Mouse (Mus musculus) limb, embryonic 13.5 days (tissue): ENCODE measurements around the gene Kcnd1. TPM values are rescaled to one million over a fixed set of nuclear protein-coding genes. Genes with fewer than 3 reads are reported as not detected.

ENCODE experiments used
- ATAC-seq: fragments of 200-750 bp; cut with Nextera tagmentation; 2 replicates; pipeline ENCODE4 v1.8.0; 2017; ENCODE audit warnings: low read depth, moderate number of reproducible peaks, moderate TSS enrichment; ENCODE audit not compliant: low FRiP score
- H3K27ac ChIP-seq: fragments of 300-500 bp; sonication (generic); 2 replicates; pipeline ENCODE4 v1.5.1; 2015; ENCODE audit warnings: inconsistent platforms, mild to moderate bottlenecking, moderate library complexity
- H3K27me3 ChIP-seq: fragments of 300-500 bp; sonication (generic); 2 replicates; pipeline ENCODE4 v1.6.1; 2015; ENCODE audit warnings: mild to moderate bottlenecking, inconsistent platforms
- H3K36me3 ChIP-seq: fragments of 300-500 bp; sonication (generic); 2 replicates; pipeline ENCODE4 v1.6.1; 2015; ENCODE audit warnings: inconsistent platforms, mild to moderate bottlenecking, moderate library complexity
- H3K4me1 ChIP-seq: fragments of 300-500 bp; sonication (generic); 2 replicates; pipeline ENCODE4 v1.6.1; 2015; ENCODE audit warnings: inconsistent platforms
- H3K4me2 ChIP-seq: fragments of 300-500 bp; sonication (generic); replicated peaks from 2 replicates; pipeline ENCODE4 v1.6.1; 2015; ENCODE audit warnings: inconsistent platforms, mild to moderate bottlenecking, moderate library complexity
- H3K4me3 ChIP-seq: fragments of 300-500 bp; sonication (generic); 2 replicates; pipeline ENCODE4 v1.5.1; 2015; ENCODE audit warnings: moderate library complexity, mild to moderate bottlenecking, inconsistent platforms
- H3K9ac ChIP-seq: fragments of 300-500 bp; sonication (generic); 2 replicates; pipeline ENCODE4 v1.6.1; 2015; ENCODE audit warnings: mild to moderate bottlenecking, inconsistent platforms
- H3K9me3 ChIP-seq: fragments of 300-500 bp; sonication (generic); 2 replicates; pipeline ENCODE4 v1.6.1; 2016; ENCODE audit warnings: inconsistent platforms
- WGBS: fragments of 180-500 bp; shearing (Covaris S2); methylation state at CpG from one replicate; pipeline ENCODE4 v1.1.7; 2015; 5-methylcytosine and 5-hydroxymethylcytosine counted together
- polyA plus RNA-seq: library from polyadenylated mRNA; unstranded; fragments of >200 nt; fragmentation: Nextera tagmentation; extraction: Ambion mirVana; gene quantifications from 2 replicates; pipeline ENCODE4 v1.2.1, GENCODE M21; 2015

Kcnd1 gene
- 0.94 and 1.7 TPM in 2 replicates for polyA plus RNA-seq

DNA sequence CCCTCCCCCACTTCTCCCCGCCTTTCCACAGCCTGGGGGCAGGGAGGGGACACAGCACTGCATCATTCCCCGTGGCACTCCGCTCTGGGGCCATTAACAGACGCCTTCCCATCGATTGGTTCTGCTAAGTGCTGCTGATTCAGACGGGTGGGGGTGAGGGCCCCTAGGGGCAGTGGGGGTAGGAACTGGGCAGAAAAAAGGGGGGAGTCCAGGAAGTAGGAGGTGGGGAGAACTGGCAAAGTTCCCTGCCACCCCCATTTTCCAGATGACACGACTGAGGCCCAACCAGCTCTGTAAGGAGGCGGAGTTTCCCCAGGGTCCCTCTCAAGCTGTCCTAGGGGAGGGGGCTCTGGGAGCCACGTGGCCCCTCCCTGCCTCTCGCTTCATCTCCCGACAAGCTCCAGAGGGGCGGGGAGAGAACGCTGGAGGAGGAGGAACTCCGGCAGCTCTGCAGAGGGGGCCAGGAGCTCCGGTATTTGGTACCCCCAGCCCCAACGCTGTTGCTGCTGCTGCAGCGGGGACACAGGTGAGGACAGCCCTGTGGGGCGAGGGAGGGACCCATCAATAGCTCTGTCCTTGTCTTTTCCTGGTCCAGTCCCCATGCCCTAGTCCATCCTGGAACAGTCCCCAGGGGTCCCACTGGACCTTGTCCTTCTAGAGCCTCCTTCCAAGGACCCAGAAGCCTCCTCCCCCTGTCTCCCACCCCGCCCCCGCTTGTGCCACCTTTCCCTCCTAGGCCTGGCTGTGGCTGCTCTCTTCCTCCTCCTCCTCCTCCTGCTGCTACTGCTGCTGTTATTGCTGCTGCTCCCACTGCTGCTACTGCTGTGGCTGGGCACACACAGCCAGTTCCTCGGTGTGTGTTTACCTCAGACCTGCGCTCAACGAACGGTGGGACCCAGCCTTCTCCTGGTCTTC is at the start of gene Kcnd1:
Gene Kcnd1, plus strand, starts transcription at position 425 of the 915 bp plus-strand sequence.
- Histone ChIP-seq H3K9ac (peak within 1 kb of the TSS; percentile 56), H3K9me3 (no peaks in the 10 kb centered on the region), H3K36me3 (peaks cover 13% of the 10 kb centered on the region; the same call in 1 of the 2 replicates), H3K27ac (no peak within 1 kb of the TSS), H3K4me1 (peaks cover 6% of the 10 kb centered on the region; the same call in 1 of the 2 replicates), H3K27me3 (no peaks in the 10 kb centered on the region), H3K4me3 (peak within 1 kb of the TSS; percentile 47), H3K4me2 (peak within 1 kb of the TSS; percentile 68)
- 15% methylated on average over 23 of the region's 24 CpGs for WGBS
- peak; percentile 69 for ATAC-seq

DNA sequence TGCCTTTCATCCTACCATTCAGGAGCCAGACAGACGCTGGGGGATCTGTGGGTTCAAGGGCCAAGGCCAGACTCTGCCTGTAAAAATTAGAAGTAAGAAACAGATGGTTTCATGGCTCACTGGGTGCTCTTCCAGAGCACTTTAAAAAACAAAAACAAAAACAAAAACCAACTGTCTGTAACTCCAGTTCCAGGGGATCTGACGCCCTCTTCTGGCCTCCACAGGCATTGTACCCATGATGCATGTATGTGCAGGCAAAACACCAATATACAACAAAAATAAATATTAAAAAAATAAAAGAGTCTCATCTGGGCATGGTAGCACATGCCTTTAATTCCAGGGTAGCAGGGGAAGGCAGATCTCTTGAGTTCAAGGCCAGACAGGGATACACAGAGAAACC is 49.3 kb upstream of the Kcnd1 start:
- H3K4me2 ChIP-seq = no peak overlapping the region
- 48% methylated on average over 2 of the region's 2 CpGs for WGBS
- H3K4me3 ChIP-seq = no peak overlapping the region
- no peak for ATAC-seq
- H3K27ac ChIP-seq = no peak overlapping the region
- no peak overlapping the region for H3K9ac ChIP-seq
- no peaks in the 10 kb centered on the region for H3K4me1 ChIP-seq
- H3K36me3 ChIP-seq = peaks cover 57% of the 10 kb centered on the region
- no peaks in the 10 kb centered on the region for H3K27me3 ChIP-seq
- no peaks in the 10 kb centered on the region for H3K9me3 ChIP-seq

DNA sequence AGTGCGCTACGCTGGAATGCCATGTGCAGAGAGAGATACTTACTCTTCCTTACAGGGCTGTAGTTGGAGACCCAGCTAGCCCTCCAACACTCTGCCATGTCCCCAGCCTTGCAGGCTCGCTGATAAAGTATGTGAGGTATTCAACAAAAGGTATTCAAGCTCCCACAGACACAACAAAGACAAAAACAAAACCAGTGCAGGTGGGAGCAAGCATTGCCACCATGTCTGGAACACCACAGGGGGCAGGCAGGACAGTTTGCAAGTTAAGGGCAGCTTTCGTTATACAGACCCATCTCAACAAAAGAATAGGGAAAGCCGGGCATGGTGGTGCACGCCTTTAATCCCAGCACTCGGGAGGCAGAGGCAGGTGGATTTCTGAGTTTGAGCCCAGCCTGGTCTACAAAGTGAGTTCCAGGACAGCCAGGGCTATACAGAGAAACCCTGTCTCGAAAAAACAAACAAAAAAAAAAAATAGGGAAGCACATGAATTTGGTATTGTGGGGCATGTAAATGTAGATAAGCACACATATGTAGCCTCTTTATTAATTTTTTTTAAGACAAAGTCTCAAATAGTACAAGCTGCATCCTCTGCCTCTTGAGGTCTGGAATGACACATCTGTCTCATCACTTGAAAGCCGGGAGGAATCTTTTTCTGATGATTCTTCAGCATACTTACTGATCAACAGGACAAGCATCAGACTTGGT is 46.4 kb upstream of the Kcnd1 start:
- Histone ChIP-seq H3K4me1 (no peaks in the 10 kb centered on the region), H3K36me3 (peaks cover 29% of the 10 kb centered on the region), H3K27ac (no peak overlapping the region), H3K9me3 (no peaks in the 10 kb centered on the region), H3K4me2 (no peak overlapping the region), H3K9ac (no peak overlapping the region), H3K27me3 (no peaks in the 10 kb centered on the region), H3K4me3 (no peak overlapping the region)
- ATAC-seq = no peak
- WGBS = 78% methylated on average over 9 of the region's 9 CpGs

DNA sequence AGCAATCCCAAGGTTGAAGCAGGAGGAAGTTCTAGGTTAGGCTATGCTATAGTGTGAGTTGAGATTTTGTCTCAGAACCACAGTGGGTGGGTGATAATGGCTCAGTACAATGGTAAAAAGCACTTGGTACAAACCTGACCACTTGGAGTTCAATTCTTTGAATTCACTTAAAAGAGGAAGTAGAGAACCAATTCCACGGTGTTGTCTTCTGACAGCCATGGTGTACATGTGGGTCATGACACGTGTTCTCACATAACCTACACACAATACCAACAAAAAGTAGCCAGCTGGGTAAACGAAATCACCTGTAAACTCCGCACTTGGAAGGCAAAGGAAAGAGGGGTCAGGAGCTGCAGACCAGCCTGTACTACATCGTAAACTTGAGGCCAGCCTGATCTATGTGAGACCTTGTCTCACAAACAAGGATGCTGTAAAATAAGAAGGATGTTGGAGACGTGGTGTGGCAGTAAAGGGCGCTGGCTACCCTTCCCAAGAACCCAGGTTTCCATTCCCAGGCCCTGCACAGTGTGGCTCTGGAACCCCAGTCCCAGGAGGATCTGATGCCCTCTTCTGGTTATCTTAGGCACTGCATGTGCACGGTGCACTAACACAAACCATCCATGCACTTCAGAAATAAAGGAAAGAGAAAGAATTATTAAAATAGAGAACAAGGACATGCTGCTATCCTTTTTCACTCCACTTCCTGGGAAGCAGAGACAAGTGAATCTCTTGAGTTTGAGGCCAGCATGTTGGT is 45.6 kb upstream of the Kcnd1 start:
- H3K9ac ChIP-seq = no peak overlapping the region
- H3K4me2 ChIP-seq = no peak overlapping the region
- 0 out of 2 replicates have a peak, but pooled peaks have one; percentile 59 for ATAC-seq
- no peak overlapping the region for H3K27ac ChIP-seq
- H3K4me1 ChIP-seq = no peaks in the 10 kb centered on the region
- WGBS = 49% methylated on average over 8 of the region's 8 CpGs
- peaks cover 21% of the 10 kb centered on the region for H3K36me3 ChIP-seq
- H3K4me3 ChIP-seq = no peak overlapping the region
- no peaks in the 10 kb centered on the region for H3K9me3 ChIP-seq
- H3K27me3 ChIP-seq = no peaks in the 10 kb centered on the region

DNA sequence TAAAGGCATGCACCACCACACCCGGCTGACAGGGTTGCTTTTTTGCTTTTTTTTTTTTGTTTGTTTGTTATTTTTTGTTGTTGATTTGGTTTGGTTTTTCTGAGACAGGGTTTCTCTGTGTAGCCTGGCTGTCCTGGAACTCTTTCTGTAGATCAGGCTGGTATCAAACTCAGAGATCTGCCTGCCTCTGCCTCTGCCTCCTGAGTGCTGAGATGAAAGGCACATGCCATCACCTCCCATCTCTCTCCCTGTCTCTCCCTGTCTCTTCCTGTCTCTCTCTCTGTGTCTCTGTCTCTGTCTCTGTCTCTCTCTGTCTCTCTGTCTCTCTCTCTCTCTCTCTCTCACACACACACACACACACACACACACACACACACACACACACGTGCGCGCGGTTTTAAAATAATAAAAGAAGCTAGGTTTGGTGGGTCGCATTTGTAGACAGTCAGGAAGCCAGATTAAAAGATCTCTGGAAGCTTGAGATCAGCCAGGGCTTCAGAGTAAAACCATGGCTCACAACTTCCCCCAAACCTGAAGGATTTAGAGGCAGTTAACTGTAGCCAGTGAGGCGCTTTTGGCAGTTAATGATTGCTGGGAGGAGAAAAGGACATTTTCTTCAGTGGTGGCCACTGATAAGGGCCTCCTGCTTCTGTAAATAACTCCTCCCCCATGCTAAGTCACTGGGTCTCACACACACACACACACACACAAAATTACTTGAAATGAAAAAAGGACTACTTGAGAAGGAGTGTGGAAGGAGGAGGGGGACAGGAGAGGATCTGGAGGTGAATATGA is 43.4 kb upstream of the Kcnd1 start:
- H3K4me2 ChIP-seq = no peak overlapping the region
- no peak for ATAC-seq
- WGBS = 81% methylated on average over 7 of the region's 7 CpGs
- H3K4me1 ChIP-seq = no peaks in the 10 kb centered on the region
- no peak overlapping the region for H3K4me3 ChIP-seq
- H3K9me3 ChIP-seq = no peaks in the 10 kb centered on the region
- peaks cover 10% of the 10 kb centered on the region for H3K36me3 ChIP-seq
- H3K27me3 ChIP-seq = no peaks in the 10 kb centered on the region
- no peak overlapping the region for H3K27ac ChIP-seq
- no peak overlapping the region for H3K9ac ChIP-seq

DNA sequence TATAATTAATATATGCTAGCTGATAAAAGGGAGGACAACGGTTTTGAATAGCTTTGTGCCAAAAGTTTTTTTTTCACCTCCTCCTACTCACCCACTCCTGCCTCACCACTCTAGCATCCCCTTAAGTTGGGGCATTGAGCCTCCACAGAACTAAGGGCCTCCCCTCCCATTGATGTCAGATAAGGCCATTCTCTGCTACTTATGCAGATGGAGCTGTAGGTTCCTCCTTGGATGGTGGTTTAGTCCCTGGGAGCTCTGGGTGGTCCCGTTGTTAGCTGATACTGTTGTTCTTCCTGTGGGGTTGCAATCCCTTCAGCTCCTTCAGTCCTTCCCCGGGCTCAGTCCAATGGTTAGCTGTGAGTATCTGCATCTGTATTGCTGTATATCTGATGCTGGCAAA is 42.8 kb upstream of the Kcnd1 start:
- Histone ChIP-seq H3K4me1 (no peaks in the 10 kb centered on the region), H3K27ac (no peak overlapping the region), H3K36me3 (peaks cover 3% of the 10 kb centered on the region; the same call in 1 of the 2 replicates), H3K4me3 (no peak overlapping the region), H3K9ac (no peak overlapping the region), H3K27me3 (no peaks in the 10 kb centered on the region), H3K4me2 (no peak overlapping the region), H3K9me3 (no peaks in the 10 kb centered on the region)
- WGBS = 18% methylated on average over 3 of the region's 3 CpGs
- ATAC-seq = no peak

DNA sequence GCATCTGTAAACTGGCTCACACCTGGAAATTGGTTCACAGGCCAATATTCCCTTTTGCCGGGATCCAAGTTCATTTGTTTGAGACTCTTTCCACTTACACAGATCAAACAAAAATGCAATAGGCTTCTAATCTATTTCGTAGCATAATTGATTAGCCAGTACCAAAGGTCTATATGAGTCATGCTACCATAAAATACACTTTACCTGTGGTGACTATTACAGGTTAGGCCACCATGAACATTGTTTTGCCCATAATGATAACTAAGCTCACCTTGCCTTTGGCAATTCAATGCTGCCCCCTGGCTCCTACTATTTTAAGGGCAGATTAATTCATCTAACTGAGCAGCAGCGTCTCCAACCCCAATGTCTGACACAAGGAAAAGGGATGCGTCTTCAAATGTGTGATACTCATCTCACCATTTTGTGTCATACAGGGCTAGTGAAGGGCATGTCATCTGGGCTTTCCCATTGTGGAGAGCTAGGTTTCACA is 39.4 kb upstream of the Kcnd1 start:
- ATAC-seq = no peak

DNA sequence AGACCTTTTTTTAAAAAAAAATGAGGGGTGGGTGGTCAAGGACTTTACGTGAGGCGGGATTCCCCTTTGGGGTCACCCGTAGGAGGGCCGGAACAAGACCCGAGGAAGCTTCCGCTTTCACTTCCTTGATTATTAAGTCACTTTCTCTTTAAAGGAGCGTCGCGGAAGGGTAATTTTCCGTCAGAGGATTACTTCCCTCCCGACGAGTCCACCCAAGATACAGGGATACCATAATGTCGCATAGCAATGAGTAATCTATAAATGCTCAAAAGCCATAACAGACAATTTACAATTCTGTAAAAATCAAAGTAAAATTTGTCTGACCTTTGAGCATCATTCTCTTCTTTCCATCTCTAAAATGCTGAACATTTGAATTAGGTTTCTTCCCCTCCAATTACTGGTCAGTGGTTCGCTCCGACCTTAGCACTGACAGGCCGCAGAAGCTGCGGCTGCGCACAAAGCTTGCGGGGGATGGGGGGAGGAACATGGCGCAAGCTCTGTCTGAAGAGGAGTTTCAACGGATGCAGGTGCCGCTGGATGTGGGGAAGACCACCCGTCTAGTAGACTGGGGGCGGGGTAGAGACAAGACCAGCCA is 32.5 kb upstream of the Kcnd1 start, which contains the start of gene Gripap1:
Gene Gripap1, plus strand, starts transcription at position 224 of the 595 bp plus-strand sequence.
- peak within 1 kb of the TSS; percentile 59 for H3K9ac ChIP-seq
- peak within 1 kb of the TSS; percentile 67 for H3K4me2 ChIP-seq
- WGBS = 8% methylated on average over 24 of the region's 24 CpGs
- peak; percentile 89 for ATAC-seq
- H3K27me3 ChIP-seq = no peaks in the 10 kb centered on the region
- H3K4me3 ChIP-seq = peak within 1 kb of the TSS; percentile 54
- no peak within 1 kb of the TSS for H3K27ac ChIP-seq
- H3K36me3 ChIP-seq = no peaks in the 10 kb centered on the region; the same call in 1 of the 2 replicates
- H3K4me1 ChIP-seq = peaks cover 5% of the 10 kb centered on the region; the same call in 1 of the 2 replicates
- no peaks in the 10 kb centered on the region for H3K9me3 ChIP-seq

More for the DNA sequence above, 39.4 kb upstream of the Kcnd1 start:
- H3K4me3 ChIP-seq = no peak overlapping the region
- no peak overlapping the region for H3K27ac ChIP-seq
- H3K4me1 ChIP-seq = no peaks in the 10 kb centered on the region
- no peak overlapping the region for H3K4me2 ChIP-seq
- H3K36me3 ChIP-seq = no peaks in the 10 kb centered on the region
- H3K27me3 ChIP-seq = no peaks in the 10 kb centered on the region
- WGBS = 72% methylated on average over 4 of the region's 4 CpGs
- H3K9me3 ChIP-seq = no peaks in the 10 kb centered on the region
- H3K9ac ChIP-seq = no peak overlapping the region

DNA sequence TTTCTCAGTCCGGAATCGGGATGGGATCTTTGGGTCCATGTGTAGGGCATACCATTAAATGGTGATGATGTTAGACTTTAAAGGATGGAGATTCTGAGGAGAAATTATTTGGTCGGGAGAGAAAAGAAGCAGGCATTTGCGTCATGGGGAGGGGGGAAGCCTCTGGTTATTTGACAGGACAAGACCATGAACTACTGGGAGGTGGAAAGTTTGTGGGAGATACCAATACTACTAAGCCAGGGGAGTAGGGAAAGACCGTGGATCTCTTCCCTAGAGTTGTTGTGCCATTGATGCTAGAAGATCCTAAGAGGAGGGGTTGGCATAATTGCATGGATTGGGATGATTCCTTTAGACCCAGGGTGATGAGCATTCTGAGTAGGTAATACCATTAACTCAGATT is 31.8 kb upstream of the Kcnd1 start:
- ATAC-seq = no peak
- Histone ChIP-seq H3K36me3 (no peaks in the 10 kb centered on the region; the same call in 1 of the 2 replicates), H3K9ac (peak overlapping the region; percentile 59), H3K4me2 (peak overlapping the region; percentile 67), H3K9me3 (no peaks in the 10 kb centered on the region), H3K4me1 (peaks cover 5% of the 10 kb centered on the region; the same call in 1 of the 2 replicates), H3K27ac (no peak overlapping the region), H3K27me3 (no peaks in the 10 kb centered on the region), H3K4me3 (peak overlapping the region; percentile 54)
- 20% methylated on average over 5 of the region's 5 CpGs for WGBS

DNA sequence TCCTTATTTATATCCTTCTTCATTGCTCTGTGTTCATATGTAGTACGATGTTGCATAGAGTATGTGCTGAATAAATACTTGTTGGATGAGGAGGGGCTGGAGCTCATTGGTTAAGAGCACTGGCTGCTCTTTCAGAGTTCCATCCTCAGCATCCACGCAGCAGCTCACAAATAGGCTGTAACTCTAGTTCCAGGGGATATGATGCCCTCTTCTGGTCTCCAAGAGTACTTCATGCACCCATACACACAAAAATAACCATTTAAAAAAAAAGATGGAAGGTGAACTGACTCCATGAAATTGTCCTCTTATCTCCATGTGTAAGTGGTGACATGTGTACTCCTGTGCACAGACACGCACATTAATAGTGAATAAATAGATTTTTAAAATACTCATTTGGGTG is 28.7 kb upstream of the Kcnd1 start:
- WGBS = 51% methylated on average over 3 of the region's 3 CpGs
- Histone ChIP-seq H3K9ac (no peak overlapping the region), H3K4me1 (peaks cover 5% of the 10 kb centered on the region; the same call in 1 of the 2 replicates), H3K4me2 (no peak overlapping the region), H3K27me3 (no peaks in the 10 kb centered on the region), H3K9me3 (no peaks in the 10 kb centered on the region), H3K27ac (no peak overlapping the region), H3K36me3 (no peaks in the 10 kb centered on the region; the same call in 1 of the 2 replicates), H3K4me3 (no peak overlapping the region)
- ATAC-seq = no peak
